ENCODE assay signal across 8 mouse cellular contexts in genomic region chr7:114116711-114117351, GRCm38 (mm10). TPM values are rescaled to one million over a fixed set of nuclear protein-coding genes. Genes with fewer than 3 reads are reported as not detected.
A peak's percentile ranks its signal among the peaks of the same experiment; 100 is the strongest.
DNase-seq lines count a peak whose midpoint lies in the region; ATAC-seq and TF ChIP-seq lines count a peak whose summit lies in the region.

No protein-coding gene starts in this region.

- peaks cover 32% of the 10 kb centered on the region for H3K4me1 ChIP-seq in E14TG2a.4 (replicated peaks; ENCODE audit: low read depth, low read length)
- no peaks in the 10 kb centered on the region for H3K4me1 ChIP-seq in bone marrow, adult 2 months (ENCODE audit: control insufficient read depth, insufficient read depth, low read length)
- no peaks in the 10 kb centered on the region; the same call in none of the 2 replicates for H3K4me1 ChIP-seq in embryonic fibroblast, embryonic 13.5 days (ENCODE audit: control insufficient read depth, insufficient read depth, low read length)
- peaks cover 21% of the 10 kb centered on the region; the same call in 1 of the 2 replicates for H3K4me1 ChIP-seq in heart, postnatal 0 days (ENCODE audit: control insufficient read depth, insufficient read depth)
- peaks cover 20% of the 10 kb centered on the region for H3K4me1 ChIP-seq in megakaryocyte, embryonic 14.5 days

- H3K4me2 ChIP-seq in heart, postnatal 0 days (ENCODE audit: low read depth, low read length) = peak overlapping the region; percentile 89

- DNase-seq in heart, postnatal 0 days (ENCODE audit: low spot score) = peak; percentile 72
- DNase-seq in kidney, postnatal 14 days = peak; percentile 86
- peak; percentile 51 for DNase-seq in right cerebral cortex, postnatal 25 days
- DNase-seq in urinary bladder, postnatal 4 days (ENCODE audit: low spot score in 2 of 2) = peak; percentile 72 to 79

- peak overlapping the region; percentile 69; the same call in 1 of the 2 replicates for H3K27ac ChIP-seq in bone marrow, adult 2 months (ENCODE audit: control insufficient read depth, insufficient read depth, low read depth, low read length, poor library complexity)
- H3K27ac ChIP-seq in embryonic fibroblast, embryonic 13.5 days (ENCODE audit: insufficient read depth, low read length) = peak overlapping the region; percentile 61
- H3K27ac ChIP-seq in heart, postnatal 0 days (ENCODE audit: low read depth) = peak overlapping the region; percentile 96

- H3K36me3 ChIP-seq in E14TG2a.4 (ENCODE audit: insufficient read depth, low read length) = no peaks in the 10 kb centered on the region
- no peaks in the 10 kb centered on the region; the same call in 1 of the 2 replicates for H3K36me3 ChIP-seq in heart, postnatal 0 days (replicated peaks; ENCODE audit: control insufficient read depth, insufficient read depth, low read length)
- no peaks in the 10 kb centered on the region for H3K36me3 ChIP-seq in megakaryocyte, embryonic 14.5 days (replicated peaks; ENCODE audit: low read length)

- TF ChIP-seq POLR2A in bone marrow, adult 2 months (IDR thresholded peaks at IDR 0.05; ENCODE audit: borderline replicate concordance, control insufficient read depth, low read depth, low read length) = no peak
- peak; percentile 40; the same call in 1 of the 2 replicates for TF ChIP-seq POLR2A in embryonic fibroblast, embryonic 13.5 days (IDR thresholded peaks at IDR 0.05; ENCODE audit: low read depth, low read length)

- no peak for TF ChIP-seq EP300 in heart, postnatal 0 days (IDR thresholded peaks at IDR 0.05; ENCODE audit: low read depth)

- H3K9ac ChIP-seq in heart, postnatal 0 days (replicated peaks; ENCODE audit: low read depth, low read length) = peak overlapping the region; percentile 94

- no peak for TF ChIP-seq CTCF in E14TG2a.4 (conservative IDR thresholded peaks at IDR 0.05; ENCODE audit: low read length)
- TF ChIP-seq CTCF in bone marrow, adult 2 months (IDR thresholded peaks at IDR 0.05; ENCODE audit: control insufficient read depth, insufficient read depth, low read length) = no peak
- TF ChIP-seq CTCF in embryonic fibroblast, embryonic 13.5 days (IDR thresholded peaks at IDR 0.05; ENCODE audit: borderline replicate concordance, insufficient read depth, low read length) = no peak
- no peak for TF ChIP-seq CTCF in heart, postnatal 0 days (IDR thresholded peaks at IDR 0.05; ENCODE audit: low read depth)

- peak; percentile 91 for ATAC-seq in heart, postnatal 0 days (ENCODE audit: insufficient read depth, low read depth)

- under 1% methylated on average over 74 of the region's 74 CpGs for WGBS in bone marrow, adult 2 months
- WGBS in heart, postnatal 0 days = under 1% methylated on average over 38 of the region's 74 CpGs

- H3K9me3 ChIP-seq in E14TG2a.4 (ENCODE audit: low read length) = no peaks in the 10 kb centered on the region
- no peaks in the 10 kb centered on the region for H3K9me3 ChIP-seq in heart, postnatal 0 days (replicated peaks; ENCODE audit: control insufficient read depth, low read length)
- no peaks in the 10 kb centered on the region for H3K9me3 ChIP-seq in megakaryocyte, embryonic 14.5 days

- H3K4me3 ChIP-seq in E14TG2a.4 (replicated peaks; ENCODE audit: low read length) = peak overlapping the region; percentile 88
- H3K4me3 ChIP-seq in bone marrow, adult 2 months (replicated peaks; ENCODE audit: control insufficient read depth, low read depth, low read length) = peak overlapping the region; percentile 69
- peak overlapping the region; percentile 77 for H3K4me3 ChIP-seq in embryonic fibroblast, embryonic 13.5 days (ENCODE audit: insufficient read depth, low read length)
- H3K4me3 ChIP-seq in heart, postnatal 0 days (ENCODE audit: low read depth, low read length) = peak overlapping the region; percentile 90
- peak overlapping the region; percentile 92 for H3K4me3 ChIP-seq in megakaryocyte, embryonic 14.5 days (replicated peaks)

- peaks cover 15% of the 10 kb centered on the region; the same call in 1 of the 2 replicates for H3K27me3 ChIP-seq in E14TG2a.4 (ENCODE audit: insufficient read depth, low read length)
- H3K27me3 ChIP-seq in heart, postnatal 0 days (ENCODE audit: control insufficient read depth, insufficient read depth, low read length) = no peaks in the 10 kb centered on the region
- peaks cover 58% of the 10 kb centered on the region for H3K27me3 ChIP-seq in megakaryocyte, embryonic 14.5 days (replicated peaks)

RNA-seq across cellular contexts. Expression of gene Rras2, which starts 0.8 kb away (rescaled TPM):
- 2.7 and 11.5 TPM in 2 replicates for polyA plus RNA-seq in bone marrow, adult 2 months (2011; ENCODE audit: insufficient read depth, insufficient read length, low replicate concordance, missing spikeins)
- 56.6 and 84.6 TPM in 2 replicates for polyA plus RNA-seq in embryonic fibroblast, embryonic 13.5 days (2011; ENCODE audit: insufficient read length, low read depth, missing spikeins)
- 72.8 and 137 TPM in 2 replicates for total RNA-seq in heart, postnatal 0 days (2014; rRNA removed; ENCODE audit: low replicate concordance)
- polyA plus RNA-seq in heart, postnatal 0 days (2015; fragmentation: Nextera tagmentation; extraction: Ambion mirVana) = 37.4 and 39.4 TPM in 2 replicates
- 1.6 and 8.4 TPM in 2 replicates for polyA plus RNA-seq in megakaryocyte, embryonic 14.5 days (2012; ENCODE audit: insufficient read depth, low replicate concordance)

Comparison
In these comparisons a context has a peak if more than half of its experiments do, and no peak if none do; other contexts are left out.
1. Peak in every context shown above with its lines: DNase-seq, ATAC-seq, H3K4me3 ChIP-seq and H3K27ac ChIP-seq.